Mouse (Mus musculus): ENCODE results near the gene Gpc5.

Gene Gpc5

GRCm38 (mm10) chr14:115831219-115831755 lies 739.3 kb downstream of the Gpc5 start:
- peak; percentile 62 for DNase-seq (ENCODE audit: low read depth, low spot score)

- no peak for DNase-seq (ENCODE audit: low read depth, low spot score)
These were observed 740.0 kb downstream of the Gpc5 start for GRCm38 (mm10) chr14:115831854-115832625.

DNA sequence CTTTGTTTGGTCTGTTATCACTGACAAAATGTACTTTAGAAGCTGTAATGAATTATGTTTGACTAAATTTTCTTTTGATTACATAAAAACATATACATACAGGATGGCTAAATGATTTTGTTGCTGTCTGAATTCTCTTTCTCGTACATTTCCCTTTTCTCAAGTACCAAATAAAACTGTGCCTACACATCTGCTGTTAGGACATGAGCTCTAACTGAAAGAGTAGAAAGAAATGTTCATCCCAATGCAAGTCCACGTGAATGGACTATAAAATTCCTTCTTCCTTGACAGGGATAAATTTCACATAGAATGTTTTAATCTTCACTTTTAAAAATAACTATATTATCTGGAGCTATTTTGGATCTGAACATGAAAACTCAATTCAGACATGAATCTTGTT lies 751.8 kb downstream of the Gpc5 start:
- DNase-seq (ENCODE audit: low read depth, low spot score): no peak

GRCm38 (mm10) chr14:115844773-115845427 lies 752.9 kb downstream of the Gpc5 start:
- no peak for DNase-seq (ENCODE audit: low read depth, low spot score)

DNA sequence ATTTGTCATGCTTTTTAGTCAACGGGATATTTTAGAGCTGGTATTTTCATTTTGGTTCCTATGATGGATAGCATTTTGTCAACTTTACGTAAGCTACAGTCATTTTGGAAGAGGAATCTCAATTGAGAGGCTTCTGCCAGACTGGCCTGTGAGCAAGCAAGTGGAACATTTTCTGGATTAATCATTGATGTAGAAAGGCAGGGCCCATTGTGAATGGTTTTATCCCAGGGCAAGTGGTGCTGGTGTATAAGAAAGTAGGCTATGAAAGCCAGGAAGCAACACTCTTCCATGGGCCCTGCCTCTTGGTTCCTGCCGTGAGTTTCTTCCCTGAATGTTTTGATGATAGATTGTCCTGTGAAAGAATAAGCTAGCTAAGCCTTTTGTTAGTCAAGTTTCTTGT lies 777.1 kb downstream of the Gpc5 start:
- DNase-seq (ENCODE audit: low read depth, low spot score): no peak

DNA sequence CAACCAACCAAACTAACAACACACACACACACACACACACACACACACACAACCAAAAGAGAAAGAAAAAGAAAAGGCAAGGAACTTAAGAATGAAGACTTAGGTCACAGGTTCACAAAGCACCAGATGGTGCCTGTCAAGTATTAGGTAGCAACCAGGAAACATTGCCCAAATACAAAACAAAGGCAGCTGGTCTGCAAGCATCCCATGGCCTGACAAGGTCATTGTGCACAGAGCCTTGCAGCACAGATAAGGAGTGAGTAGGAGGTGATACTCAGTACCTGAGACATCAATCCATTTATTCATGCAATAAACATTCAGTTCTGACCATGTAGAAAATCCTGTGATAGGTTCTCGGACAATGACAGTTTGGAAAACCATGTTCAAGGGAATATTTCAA lies 884.0 kb downstream of the Gpc5 start:
- peak; percentile 3 for DNase-seq (ENCODE audit: low read depth, low spot score)

DNA sequence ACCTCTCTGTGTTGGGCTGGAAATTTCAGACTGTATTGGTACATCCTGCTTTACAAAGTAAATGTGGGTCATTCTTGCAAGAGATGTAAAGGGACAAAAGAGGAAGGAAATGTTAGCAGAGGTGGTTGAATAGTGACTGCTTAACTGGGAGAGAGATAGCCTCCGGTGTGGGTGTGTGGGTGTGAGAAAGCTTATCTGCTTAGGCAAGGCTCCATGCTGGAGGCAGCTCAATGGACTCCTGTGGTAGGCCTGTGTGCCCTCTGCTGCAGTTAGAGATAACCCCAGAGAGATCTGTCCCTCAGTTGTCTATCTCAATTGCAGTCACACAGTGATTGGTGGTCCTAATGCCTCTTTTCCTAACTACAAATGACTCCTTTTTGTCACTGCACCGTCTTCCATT lies 887.2 kb downstream of the Gpc5 start:
- DNase-seq (ENCODE audit: low read depth, low spot score): no peak

- DNase-seq (ENCODE audit: low read depth, low spot score): no peak
These were observed 898.7 kb downstream of the Gpc5 start for GRCm38 (mm10) chr14:115990764-115991163.

DNA sequence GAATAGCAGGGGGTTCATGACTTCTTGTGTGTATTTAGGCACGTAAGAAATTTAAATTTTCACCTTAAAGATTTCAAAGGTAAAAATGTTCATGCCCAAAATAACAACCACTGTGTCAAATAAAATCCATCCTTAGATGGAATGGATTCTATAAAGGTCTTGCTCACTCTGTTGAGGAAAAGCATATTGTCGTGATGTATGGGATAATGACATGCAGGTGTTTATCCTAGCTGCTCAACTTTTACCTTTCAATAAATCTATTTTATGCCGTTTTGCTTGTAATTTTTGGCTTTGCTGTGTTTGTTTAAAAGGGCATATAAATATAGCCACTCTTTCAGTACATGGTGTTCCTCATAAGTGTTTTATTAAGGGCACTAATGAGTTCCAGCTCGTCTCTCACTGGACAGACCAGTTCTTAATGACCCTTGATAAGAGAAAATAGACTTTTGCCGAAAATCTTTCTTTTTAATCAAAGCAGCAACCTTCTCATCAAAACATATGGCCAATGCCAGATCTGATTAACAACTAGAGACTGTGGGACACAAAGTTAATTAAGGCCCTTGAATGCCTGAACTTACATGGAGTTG lies 901.6 kb downstream of the Gpc5 start:
- DNase-seq (ENCODE audit: low read depth, low spot score): no peak

DNA sequence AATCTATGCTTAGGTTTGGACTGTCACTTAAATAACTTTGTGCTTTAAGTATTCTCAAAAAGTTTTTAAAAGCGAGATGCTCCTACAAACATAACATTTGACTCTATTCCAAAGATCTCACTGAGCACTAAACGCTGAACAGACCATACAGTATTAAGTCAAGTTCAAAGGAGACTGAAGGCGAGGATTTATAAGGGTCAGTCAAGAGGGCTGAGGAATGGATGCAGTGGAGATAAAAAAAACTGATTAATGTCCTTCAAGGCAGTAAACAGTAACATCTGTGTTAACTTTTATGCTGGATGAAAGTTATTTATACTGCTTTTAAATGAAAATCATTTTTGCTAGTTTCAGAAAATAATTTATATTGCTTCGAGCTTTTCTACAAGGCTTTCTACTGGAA lies 906.9 kb downstream of the Gpc5 start:
- no peak for DNase-seq (ENCODE audit: low read depth, low spot score)

DNA sequence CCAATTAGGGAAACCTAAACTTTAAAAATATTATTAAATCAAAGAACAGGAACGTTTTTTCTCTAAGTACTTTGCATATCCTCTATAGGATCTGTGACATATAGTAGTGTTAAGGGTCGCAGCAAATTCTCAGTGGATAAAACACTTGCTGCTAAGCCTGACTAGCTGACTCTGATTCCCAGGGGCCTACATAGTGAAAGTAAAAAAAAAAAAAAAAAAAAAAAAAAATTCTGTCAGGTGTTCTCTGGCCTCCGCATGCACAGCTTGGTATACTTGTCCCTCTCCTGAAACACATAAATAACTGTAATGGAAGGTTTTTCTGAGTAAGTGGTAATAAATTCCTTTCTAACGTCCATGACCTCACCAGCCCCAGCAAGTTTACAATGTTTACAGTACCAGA lies 995.0 kb downstream of the Gpc5 start:
- no peak for DNase-seq (ENCODE audit: low read depth, low spot score)

GRCm38 (mm10) chr14:116127943-116128342 lies 1035.9 kb downstream of the Gpc5 start:
- DNase-seq (ENCODE audit: low read depth, low spot score): no peak

DNA sequence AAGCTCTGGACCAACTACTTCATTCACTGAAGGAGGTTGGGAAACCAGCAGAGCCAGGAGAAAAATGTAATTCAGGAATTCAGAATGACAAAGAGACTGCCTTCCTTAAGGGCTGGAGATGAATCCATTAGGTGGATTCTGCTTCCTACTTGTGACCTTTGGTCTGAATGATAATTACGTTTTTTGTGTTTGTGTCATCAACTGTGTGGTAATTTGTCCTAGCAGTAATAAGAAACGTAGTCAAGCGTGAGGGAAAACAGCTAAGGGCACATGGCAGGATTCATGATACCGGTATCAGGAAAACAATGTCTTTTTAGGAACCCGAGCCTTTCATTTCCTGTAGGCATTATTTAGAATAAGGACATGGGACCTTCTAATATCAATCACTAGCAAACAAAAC lies 1045.3 kb downstream of the Gpc5 start:
- peak; percentile 53 for DNase-seq (ENCODE audit: low read depth, low spot score)

- no peak for DNase-seq (ENCODE audit: low read depth, low spot score)
These were observed 1045.8 kb downstream of the Gpc5 start for GRCm38 (mm10) chr14:116137772-116138171.

DNA sequence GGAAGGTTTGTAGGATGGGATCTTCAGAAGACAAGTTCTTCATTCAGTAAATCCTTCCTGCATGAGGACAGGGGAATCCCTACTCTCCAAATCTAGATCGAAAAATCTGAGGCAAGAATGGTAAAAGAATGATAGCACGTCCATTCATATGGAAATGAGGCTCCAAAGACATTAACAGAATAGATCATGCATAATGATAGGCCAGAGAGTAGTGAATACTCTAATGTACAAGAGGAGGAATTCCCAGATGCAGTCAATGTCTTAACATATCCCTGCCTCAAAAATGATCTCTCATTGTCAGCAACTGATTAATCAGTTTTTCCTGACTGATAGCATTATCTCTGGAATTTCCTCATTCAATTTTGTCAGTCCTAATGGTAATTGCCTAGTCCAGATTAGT lies 1070.6 kb downstream of the Gpc5 start:
- no peak for DNase-seq (ENCODE audit: low read depth, low spot score)

GRCm38 (mm10) chr14:116167401-116167800 lies 1075.4 kb downstream of the Gpc5 start:
- no peak for DNase-seq (ENCODE audit: low read depth, low spot score)

GRCm38 (mm10) chr14:116169129-116169528 lies 1077.1 kb downstream of the Gpc5 start:
- no peak for DNase-seq (ENCODE audit: low read depth, low spot score)

- no peak for DNase-seq (ENCODE audit: low read depth, low spot score)
These were observed 1095.0 kb downstream of the Gpc5 start for GRCm38 (mm10) chr14:116186981-116187380.

- DNase-seq (ENCODE audit: low read depth, low spot score): peak; percentile 65
These were observed 1115.0 kb downstream of the Gpc5 start for GRCm38 (mm10) chr14:116206977-116207376.

DNA sequence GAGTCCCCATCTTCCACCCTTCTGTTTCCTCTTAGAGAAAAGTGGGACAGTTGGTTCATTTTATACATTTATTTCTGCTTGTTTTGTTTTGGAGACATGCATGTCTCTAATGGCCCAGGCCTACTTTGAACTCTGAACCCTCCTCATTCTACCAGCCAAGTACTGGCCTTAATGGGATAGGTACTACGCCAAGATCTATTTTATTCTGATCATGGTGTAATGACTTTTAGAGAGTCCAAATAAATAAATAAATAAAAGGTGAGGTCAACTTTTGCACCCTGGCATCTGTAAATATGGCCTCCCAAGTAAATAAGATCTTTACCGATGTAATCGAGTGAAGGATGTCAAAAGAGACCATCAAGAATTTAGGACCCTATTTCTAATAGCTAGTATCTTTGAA lies 1116.6 kb downstream of the Gpc5 start:
- no peak for DNase-seq (ENCODE audit: low read depth, low spot score)

GRCm38 (mm10) chr14:116209045-116209444 lies 1117.0 kb downstream of the Gpc5 start:
- no peak for DNase-seq (ENCODE audit: low read depth, low spot score)

GRCm38 (mm10) chr14:116210304-116210703 lies 1118.3 kb downstream of the Gpc5 start:
- no peak for DNase-seq (ENCODE audit: low read depth, low spot score)

GRCm38 (mm10) chr14:116212029-116212428 lies 1120.0 kb downstream of the Gpc5 start:
- no peak for DNase-seq (ENCODE audit: low read depth, low spot score)

All from R1 (cell line).